Mouse (Mus musculus) forebrain, embryonic 15.5 days (tissue): Measurements from ENCODE around the gene Zfp92. TPM values are rescaled to one million over a fixed set of nuclear protein-coding genes. Genes with fewer than 3 reads are reported as not detected.

Source experiments
- ATAC-seq: fragments of 200-750 bp; cut with Nextera tagmentation; replicated peaks from 2 replicates; pipeline ENCODE4 v1.8.0; 2017; ENCODE audit warnings: mild to moderate bottlenecking, moderate TSS enrichment, moderate library complexity
- H3K27ac ChIP-seq: fragments of 300-500 bp; sonication (generic); replicated peaks from 2 replicates; pipeline ENCODE4 v1.5.1; 2015; ENCODE audit warnings: mild to moderate bottlenecking, inconsistent platforms
- H3K27me3 ChIP-seq: fragments of 300-500 bp; sonication (generic); 2 replicates; pipeline ENCODE4 v1.6.1; 2015; ENCODE audit warnings: inconsistent platforms
- H3K36me3 ChIP-seq: fragments of 300-500 bp; sonication (generic); 2 replicates; pipeline ENCODE4 v1.6.1; 2015; ENCODE audit warnings: mild to moderate bottlenecking, inconsistent platforms
- H3K4me1 ChIP-seq: fragments of 300-500 bp; sonication (generic); 2 replicates; pipeline ENCODE4 v1.6.1; 2015; ENCODE audit warnings: inconsistent platforms
- H3K4me2 ChIP-seq: fragments of 300-500 bp; sonication (generic); replicated peaks from 2 replicates; pipeline ENCODE4 v1.6.1; 2015; ENCODE audit warnings: mild to moderate bottlenecking, inconsistent platforms
- H3K4me3 ChIP-seq: fragments of 300-500 bp; sonication (generic); 2 replicates; pipeline ENCODE4 v1.5.1; 2015; ENCODE audit warnings: mild to moderate bottlenecking, inconsistent platforms
- H3K9ac ChIP-seq: fragments of 300-500 bp; sonication (generic); replicated peaks from 2 replicates; pipeline ENCODE4 v1.6.1; 2015; ENCODE audit warnings: mild to moderate bottlenecking, inconsistent platforms
- H3K9me3 ChIP-seq: fragments of 300-500 bp; sonication (generic); 2 replicates; pipeline ENCODE4 v1.6.1; 2016; ENCODE audit warnings: inconsistent platforms
- WGBS: fragments of 180-500 bp; shearing (Covaris S2); methylation state at CpG from one replicate; pipeline ENCODE4 v1.1.7; 2015; ENCODE audit warnings: mixed read lengths; 5-methylcytosine and 5-hydroxymethylcytosine counted together
- polyA plus RNA-seq: library from polyadenylated mRNA; unstranded; fragments of >200 nt; fragmentation: Nextera tagmentation; extraction: Ambion mirVana; gene quantifications from 2 replicates; pipeline ENCODE4 v1.2.1, GENCODE M21; 2015

Gene Zfp92
- polyA plus RNA-seq, 1 experiment from 2014 or later: 0.62 TPM

DNA sequence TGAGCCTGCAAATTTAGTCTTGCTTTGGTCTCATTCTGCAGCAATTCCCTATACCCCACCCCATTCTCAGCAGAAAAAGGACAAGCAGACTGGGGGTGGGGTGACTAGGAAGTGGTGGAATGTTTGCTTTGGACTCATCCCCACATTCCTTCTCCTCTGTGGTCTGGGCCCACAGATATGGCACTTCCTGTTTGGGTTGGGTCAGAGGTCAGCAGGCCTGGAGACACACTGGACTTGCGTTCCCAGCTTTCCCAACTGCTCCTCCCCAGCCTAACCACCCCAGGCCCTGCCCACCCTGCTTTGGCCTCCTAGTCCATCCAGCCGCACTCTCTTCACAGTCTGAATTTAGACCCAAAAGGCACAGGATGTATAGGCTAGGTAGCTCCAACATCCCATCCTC lies 65.7 kb downstream of the Zfp92 start:
- Histone ChIP-seq H3K27ac (no peak overlapping the region), H3K36me3 (no peaks in the 10 kb centered on the region), H3K9ac (no peak overlapping the region), H3K4me2 (no peak overlapping the region), H3K4me3 (no peak overlapping the region), H3K9me3 (no peaks in the 10 kb centered on the region), H3K27me3 (no peaks in the 10 kb centered on the region), H3K4me1 (no peaks in the 10 kb centered on the region)
- no peak for ATAC-seq
- WGBS: 87% methylated on average over 2 of the region's 2 CpGs

DNA sequence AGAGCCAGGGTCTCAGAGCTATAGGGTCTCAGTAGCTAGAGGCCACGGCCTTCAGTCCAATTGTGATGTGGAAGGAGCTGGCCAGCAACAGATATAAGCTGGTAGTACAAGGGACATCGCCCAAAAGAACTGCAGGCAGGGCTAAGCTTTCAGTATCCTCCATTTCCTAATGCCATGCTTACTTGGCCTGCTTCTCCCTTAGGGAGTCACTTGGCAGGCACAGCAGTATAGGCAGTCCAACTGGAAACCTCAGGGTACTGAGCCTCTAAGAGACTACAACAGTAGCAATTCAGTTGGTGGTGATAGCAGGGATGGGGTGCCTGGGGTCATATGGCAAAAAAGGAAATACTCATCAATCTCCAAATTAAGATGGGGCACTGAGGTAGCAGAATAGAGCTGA lies 66.6 kb downstream of the Zfp92 start:
- Histone ChIP-seq H3K4me3 (no peak overlapping the region), H3K36me3 (no peaks in the 10 kb centered on the region), H3K9me3 (no peaks in the 10 kb centered on the region), H3K9ac (no peak overlapping the region), H3K4me2 (no peak overlapping the region), H3K27me3 (no peaks in the 10 kb centered on the region), H3K4me1 (no peaks in the 10 kb centered on the region), H3K27ac (no peak overlapping the region)
- no peak for ATAC-seq
- WGBS: 78% methylated on average over 2 of the region's 2 CpGs

Other genes with a start within 250 kb of the Zfp92 start
- not detected in 2 replicates for gene Spin2d, start 234.1 kb upstream of the Zfp92 start, polyA plus RNA-seq
- gene Xlr3b, start 218.9 kb upstream of the Zfp92 start, polyA plus RNA-seq: 12.6 and 16.1 TPM in 2 replicates
- 0.34 and 0.50 TPM in 2 replicates for gene Xlr4b, start 196.8 kb upstream of the Zfp92 start, polyA plus RNA-seq
- 25.6 and 28.0 TPM in 2 replicates for gene F8a, start 182.8 kb upstream of the Zfp92 start, polyA plus RNA-seq
- gene Xlr4c, start 168.0 kb upstream of the Zfp92 start, polyA plus RNA-seq: 0.14 TPM in 1 of 2 replicates, not detected in the other
- gene Xlr3c, start 145.7 kb upstream of the Zfp92 start, polyA plus RNA-seq: not detected in 2 replicates
- gene Xlr5a, start 118.1 kb upstream of the Zfp92 start, polyA plus RNA-seq: not detected in 2 replicates
- not detected in 2 replicates for gene Xlr5c, start 118.1 kb upstream of the Zfp92 start, polyA plus RNA-seq
- not detected in 2 replicates for gene Gm45015, start 74.3 kb upstream of the Zfp92 start, polyA plus RNA-seq
- gene Zfp275, start 68.5 kb upstream of the Zfp92 start, polyA plus RNA-seq: 11.6 and 12.0 TPM in 2 replicates
- not detected in 2 replicates for gene Gm18336, start 12.4 kb upstream of the Zfp92 start, polyA plus RNA-seq
- not detected in 2 replicates for gene Trex2, start 24.2 kb downstream of the Zfp92 start, polyA plus RNA-seq
- 58.0 and 61.1 TPM in 2 replicates for gene Haus7, start 47.9 kb downstream of the Zfp92 start, polyA plus RNA-seq
- 12.8 and 13.4 TPM in 2 replicates for gene Bgn, start 72.5 kb downstream of the Zfp92 start, polyA plus RNA-seq
- 3.7 and 4.4 TPM in 2 replicates for gene Atp2b3, start 92.0 kb downstream of the Zfp92 start, polyA plus RNA-seq
- gene Dusp9, start 228.3 kb downstream of the Zfp92 start, polyA plus RNA-seq: 0.33 and 0.43 TPM in 2 replicates
- gene Pnck, start 249.0 kb downstream of the Zfp92 start, polyA plus RNA-seq: 105 and 109 TPM in 2 replicates